Mouse (Mus musculus): ENCODE data around the gene Tmc3.

DNA sequence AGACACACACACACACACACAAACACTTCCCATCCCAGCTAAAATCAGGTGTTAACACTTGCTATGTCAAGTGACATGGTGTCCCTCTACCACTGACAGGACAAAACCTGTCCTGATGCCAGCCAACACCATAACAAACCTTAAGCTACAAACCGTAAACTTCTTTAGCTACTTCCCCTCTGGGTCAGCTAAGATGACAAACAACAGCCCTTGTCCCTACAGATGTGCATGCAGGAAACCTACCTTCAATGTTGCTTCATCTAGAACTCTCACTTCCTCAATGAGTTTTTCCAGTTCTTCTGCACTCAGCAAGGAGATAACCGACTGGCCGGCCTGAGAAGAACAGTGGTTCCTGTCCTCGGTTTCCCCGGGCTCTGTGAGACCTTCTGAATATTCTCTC is 65.9 kb downstream of the Tmc3 start:
- TF ChIP-seq CTCF (IDR thresholded peaks at IDR 0.05; ENCODE audit: control insufficient read depth, insufficient read depth, low read length) = no peak
- no peak for TF ChIP-seq POLR2A (IDR thresholded peaks at IDR 0.05; ENCODE audit: borderline replicate concordance, control insufficient read depth, low read depth, low read length)

Measured in bone marrow, adult 2 months (tissue).